Mouse (Mus musculus): ENCODE results near the gene Auts2.

Gene Auts2

GRCm38 (mm10) chr5:131922118-131922517 is 621.0 kb downstream of the Auts2 start:
- no peak for DNase-seq (ENCODE audit: low spot score in 2 of 2)

DNA sequence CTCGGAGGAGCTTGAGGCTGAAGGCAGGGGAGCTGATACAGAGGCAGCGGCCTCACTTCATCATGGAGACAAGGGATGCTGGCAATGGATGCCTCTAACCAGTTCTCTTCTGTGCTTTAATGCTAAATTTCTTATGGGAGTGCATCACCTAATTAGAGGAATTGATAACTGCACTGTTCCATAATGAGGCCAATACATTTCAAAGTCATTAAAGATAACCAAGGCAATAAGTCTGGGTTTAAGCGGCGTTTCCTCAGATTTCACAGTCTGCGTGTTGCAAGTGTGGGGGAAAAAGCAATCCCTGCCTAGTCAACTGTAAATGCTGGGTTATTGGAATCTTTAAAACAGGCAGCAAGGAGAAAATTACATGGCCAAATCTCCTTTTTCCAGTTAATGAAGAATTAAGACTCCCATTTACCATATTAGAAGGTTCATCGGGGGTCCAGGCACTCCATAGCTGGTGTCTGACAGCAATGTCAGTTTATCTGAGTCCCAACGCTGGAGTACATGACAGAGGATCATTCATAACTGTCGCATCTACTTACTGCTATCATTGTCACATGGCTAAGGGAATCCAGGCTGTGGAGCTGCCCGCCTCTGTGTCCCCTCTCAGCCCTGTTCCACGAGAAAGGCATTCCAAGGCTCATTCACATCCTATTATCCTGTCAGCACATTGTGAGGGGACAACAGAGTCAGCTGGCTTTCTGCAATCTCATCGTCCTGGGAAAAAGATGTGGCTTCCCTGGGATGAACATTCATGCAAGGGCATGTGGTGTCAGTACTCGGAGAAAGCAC is 623.0 kb downstream of the Auts2 start:
- DNase-seq (ENCODE audit: low spot score in 2 of 2) = no peak

DNA sequence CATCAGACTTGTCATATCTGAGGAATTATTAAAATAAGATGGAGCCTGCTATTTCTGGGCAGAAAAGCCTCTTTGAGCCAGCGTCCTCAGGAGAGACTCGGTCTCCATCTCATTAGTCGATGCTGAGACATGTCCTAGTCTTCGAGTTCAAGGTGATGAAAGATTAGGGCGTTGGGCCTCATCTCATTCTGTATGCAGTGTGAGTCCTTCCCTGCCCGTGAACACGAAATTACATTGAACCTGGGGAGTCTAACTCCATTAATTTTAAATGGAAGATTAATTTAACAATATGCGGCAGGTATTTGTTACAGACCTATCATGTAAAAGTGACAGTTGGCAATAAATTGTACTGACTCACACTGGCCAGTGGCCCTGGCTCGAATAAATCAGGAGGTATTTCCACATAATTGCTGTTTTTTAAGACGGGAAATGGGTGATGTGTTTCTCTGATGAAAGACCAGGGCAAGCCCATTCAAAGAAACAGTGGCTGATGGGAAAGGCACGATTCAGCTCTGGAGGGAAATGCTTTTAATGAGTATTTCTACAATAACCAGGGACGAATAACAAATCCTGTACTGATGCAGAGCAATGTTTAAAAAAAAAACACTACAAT is 626.2 kb downstream of the Auts2 start:
- DNase-seq (ENCODE audit: low spot score in 2 of 2) = no peak

DNA sequence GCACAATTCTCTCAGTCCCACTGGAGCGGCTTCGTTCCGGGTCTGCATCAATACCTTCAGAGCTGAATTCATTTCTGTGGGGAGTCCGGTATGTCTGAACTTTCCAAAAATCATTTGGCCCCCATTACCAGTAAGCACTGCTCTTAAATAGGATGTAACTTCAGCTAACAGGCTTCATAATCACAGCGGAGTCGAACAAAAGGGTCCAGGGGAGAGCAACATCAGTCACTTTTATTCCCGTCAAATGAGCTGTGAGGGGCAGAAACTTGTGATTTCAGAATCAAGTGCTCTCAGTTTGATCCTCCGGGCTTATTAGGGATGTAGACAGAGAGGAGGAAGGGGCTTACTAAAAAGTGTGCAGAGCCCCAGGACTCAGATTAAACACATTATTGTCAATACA is 629.6 kb downstream of the Auts2 start:
- DNase-seq (ENCODE audit: low spot score in 2 of 2) = no peak

- no peak for DNase-seq (ENCODE audit: low spot score in 2 of 2)
Measured at GRCm38 (mm10) chr5:131912983-131913382, 630.2 kb downstream of the Auts2 start.

DNA sequence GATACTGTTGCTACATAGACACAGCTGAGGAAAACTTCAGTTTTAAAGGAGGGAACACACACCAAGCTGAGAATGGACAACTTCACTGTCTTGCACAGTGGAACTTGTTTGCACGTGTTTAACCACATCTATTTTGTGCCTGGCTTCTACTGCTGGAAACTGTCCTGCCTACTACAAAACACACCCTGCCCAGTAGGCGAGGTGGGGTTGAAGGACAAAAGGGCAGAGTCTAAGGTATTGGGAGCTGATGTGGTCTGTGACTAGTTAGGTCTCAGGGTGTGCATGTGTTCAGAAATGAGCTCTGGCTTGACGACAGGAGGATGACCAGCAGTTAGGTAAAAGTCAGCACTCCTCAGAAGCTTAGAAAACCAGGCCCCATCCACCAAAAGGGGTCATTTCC is 636.8 kb downstream of the Auts2 start:
- no peak for DNase-seq (ENCODE audit: low spot score in 2 of 2)

GRCm38 (mm10) chr5:131904478-131904877 is 638.7 kb downstream of the Auts2 start:
- no peak for DNase-seq (ENCODE audit: low spot score in 2 of 2)

GRCm38 (mm10) chr5:131898048-131898638 is 645.0 kb downstream of the Auts2 start:
- no peak for DNase-seq (ENCODE audit: low spot score in 2 of 2)

DNA sequence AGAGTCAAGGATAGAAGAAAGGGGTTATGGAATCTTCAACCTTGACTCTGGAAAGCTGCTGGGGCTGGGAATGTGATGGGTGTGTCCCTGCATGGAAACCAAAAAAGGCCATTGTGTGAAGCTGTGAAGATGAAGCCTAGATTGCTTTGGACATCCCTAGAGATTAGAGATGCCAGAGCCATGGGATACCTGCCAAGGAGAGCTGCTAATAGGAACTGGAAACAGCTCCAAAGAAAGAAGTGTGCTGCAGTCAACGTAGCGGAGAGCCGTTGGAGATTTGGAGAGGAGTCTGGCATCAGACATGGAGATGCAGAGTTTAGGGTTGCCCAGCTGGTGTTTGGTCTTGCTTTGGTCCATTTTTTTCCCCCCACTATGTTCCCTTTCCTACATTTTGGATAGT is 656.5 kb downstream of the Auts2 start:
- no peak for DNase-seq (ENCODE audit: low spot score in 2 of 2)

DNA sequence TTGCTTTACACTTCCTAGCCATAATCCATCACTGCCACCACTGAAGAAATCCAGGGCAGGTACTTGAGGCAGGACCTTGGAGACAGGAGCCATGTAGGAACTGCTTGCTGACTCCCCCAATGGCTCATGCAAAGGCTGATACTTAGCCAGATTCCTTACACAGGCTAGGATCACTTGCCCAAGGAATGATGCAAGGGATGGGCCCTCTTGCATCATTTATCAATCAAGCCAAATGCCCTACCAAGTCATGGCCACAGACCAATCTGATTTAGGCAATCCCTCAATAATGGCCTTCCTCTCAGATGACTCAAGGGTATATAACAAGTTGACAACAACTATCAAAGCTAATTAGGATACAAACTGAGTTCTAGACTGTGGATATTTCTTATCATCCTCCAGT is 666.6 kb downstream of the Auts2 start:
- DNase-seq (ENCODE audit: low spot score in 2 of 2) = no peak

DNA sequence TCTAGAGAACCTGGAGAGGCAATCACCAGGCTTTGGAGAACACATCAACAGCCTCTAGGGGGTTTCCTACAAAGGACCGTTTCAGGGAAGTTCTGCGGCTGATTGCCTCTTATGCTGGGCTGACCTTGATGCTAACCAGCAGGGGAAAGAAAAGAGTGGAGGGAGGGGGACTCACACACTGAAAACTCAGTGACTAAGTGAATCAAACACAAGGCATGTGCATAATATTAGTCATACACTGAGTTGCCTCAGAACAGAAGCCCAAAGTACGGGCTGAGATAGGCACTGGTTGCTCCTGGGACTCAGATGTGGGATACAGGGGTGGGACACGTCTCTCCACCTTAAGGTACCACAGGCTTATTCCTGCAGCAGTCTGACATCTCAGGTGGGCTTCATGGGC is 667.2 kb downstream of the Auts2 start:
- no peak for DNase-seq (ENCODE audit: low spot score in 2 of 2)

GRCm38 (mm10) chr5:131873116-131873515 is 670.0 kb downstream of the Auts2 start:
- no peak for DNase-seq (ENCODE audit: low spot score in 2 of 2)

DNA sequence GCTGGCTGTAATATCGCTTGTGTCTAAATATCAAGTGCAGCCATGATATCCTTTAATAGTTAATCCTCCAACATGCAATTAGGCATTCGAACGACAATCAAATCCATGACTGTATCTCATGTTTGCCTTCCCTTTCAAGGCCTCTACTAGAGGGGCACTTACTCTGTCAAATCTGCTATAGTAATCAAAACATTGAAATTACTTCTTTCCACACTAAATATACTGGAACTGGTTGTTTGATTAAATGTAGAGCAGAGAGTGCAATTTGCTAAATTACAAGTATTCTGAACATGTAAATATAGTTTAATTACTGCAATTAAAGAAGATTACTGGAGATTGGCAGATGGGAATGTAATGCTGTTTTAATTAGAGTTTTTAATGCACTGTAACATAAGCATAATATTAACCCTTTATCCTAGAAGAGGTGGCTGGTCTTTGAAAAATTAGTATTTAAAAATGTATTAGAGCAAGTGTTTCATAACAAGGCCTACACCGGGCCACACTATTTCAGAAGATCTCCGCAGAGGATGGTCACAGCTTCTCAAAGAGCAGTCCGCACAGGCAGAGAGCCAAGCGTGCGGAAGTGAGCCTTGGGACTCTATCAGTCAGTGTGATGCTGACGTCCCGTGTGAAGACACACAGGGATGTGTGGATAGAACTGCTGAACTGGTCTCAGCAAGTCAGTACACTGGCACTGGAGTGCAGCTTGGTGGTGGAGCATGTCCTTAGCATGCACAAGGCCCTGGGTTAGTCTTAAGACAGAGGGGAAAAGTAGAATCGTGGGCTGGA is 673.2 kb downstream of the Auts2 start:
- no peak for DNase-seq (ENCODE audit: low spot score in 2 of 2)

- DNase-seq (ENCODE audit: low spot score in 2 of 2) = no peak
Measured at GRCm38 (mm10) chr5:131865200-131865599, 677.9 kb downstream of the Auts2 start.

- DNase-seq (ENCODE audit: low spot score in 2 of 2) = no peak
Measured at GRCm38 (mm10) chr5:131857976-131858375, 685.2 kb downstream of the Auts2 start.

- no peak for DNase-seq (ENCODE audit: low spot score in 2 of 2)
Measured at GRCm38 (mm10) chr5:131855358-131855757, 687.8 kb downstream of the Auts2 start.

GRCm38 (mm10) chr5:131851597-131852453 is 691.3 kb downstream of the Auts2 start:
- no peak for DNase-seq (ENCODE audit: low spot score in 2 of 2)

DNA sequence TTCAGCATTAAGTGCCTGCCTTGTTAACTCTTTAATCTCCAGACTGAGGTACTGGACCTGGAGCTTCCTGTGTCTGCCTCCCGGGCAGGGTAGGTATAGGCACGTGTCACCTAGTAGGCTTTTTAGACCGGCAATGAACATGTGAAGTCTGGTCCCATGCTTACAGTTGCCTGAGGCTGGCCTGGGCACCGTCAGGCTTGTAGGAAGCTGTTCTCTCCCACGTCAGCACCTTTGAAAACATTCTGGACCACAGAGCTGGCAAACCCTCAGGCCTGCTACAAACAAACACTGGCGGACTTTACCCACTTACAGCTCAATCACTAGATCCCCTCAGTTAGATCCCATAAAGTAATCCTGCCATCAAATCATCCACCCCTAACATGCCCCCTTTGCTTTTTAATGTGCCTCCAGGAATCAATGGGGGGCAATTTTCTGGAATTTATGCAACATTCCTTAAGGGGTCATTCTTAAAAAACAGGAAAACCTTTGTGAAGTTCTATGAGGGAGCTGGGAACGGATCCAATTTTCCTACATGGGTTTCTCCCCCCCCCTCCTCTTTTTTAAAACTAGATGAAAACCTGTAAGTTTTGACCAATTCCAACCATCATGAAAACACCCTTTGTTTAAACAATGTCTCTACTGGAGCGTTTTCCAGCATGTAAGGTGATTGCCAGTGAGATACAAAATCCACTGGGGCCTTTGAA is 692.4 kb downstream of the Auts2 start:
- no peak for DNase-seq (ENCODE audit: low spot score in 2 of 2)

GRCm38 (mm10) chr5:131849644-131850043 is 693.5 kb downstream of the Auts2 start:
- no peak for DNase-seq (ENCODE audit: low spot score in 2 of 2)

- DNase-seq (ENCODE audit: low spot score in 2 of 2) = no peak
Measured at GRCm38 (mm10) chr5:131844519-131844800, 698.7 kb downstream of the Auts2 start.
